Mouse (Mus musculus): ENCODE data around the gene Cchcr1.

The Cchcr1 gene

DNA sequence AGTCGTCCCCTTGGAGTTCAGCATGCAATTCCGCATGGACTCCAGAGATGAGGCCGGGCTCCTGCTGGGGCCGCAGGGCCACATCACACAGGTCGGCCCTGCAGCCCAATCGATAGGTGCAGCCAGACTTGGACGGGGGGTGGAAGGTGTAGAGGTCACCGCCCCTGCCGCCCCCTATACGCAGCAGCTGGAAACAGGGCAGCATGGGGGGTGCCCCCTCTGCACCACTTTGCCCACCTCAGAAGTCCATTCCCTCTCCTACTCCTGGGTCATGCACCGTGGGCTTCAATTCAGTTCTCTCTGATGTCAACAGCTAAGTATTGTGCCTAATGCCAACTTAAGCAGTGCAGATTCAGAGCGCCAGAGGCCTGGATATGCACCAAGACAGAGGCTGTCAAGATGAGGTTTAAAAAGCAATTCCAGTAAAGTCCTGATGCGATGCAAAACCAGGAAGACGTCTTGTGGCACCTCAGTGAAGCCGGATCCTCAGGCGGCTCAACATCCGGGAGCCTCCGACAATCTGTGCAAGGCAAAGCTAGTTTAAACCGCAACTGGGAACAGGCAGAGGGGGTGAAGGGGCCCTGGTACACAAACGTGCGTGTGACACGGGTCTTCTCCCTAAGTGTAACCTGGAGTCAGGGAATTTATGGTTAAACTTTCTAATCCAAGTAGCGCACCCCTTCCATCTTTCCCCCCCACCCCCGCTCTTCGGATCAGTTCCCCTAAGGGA is 824 bp upstream of the Cchcr1 start:
- DNase-seq = peak in 1 of 2 experiments; percentile 39

GRCm38 (mm10) chr17:35517526-35517925 is 626 bp downstream of the Cchcr1 start:
- DNase-seq = no peak

DNA sequence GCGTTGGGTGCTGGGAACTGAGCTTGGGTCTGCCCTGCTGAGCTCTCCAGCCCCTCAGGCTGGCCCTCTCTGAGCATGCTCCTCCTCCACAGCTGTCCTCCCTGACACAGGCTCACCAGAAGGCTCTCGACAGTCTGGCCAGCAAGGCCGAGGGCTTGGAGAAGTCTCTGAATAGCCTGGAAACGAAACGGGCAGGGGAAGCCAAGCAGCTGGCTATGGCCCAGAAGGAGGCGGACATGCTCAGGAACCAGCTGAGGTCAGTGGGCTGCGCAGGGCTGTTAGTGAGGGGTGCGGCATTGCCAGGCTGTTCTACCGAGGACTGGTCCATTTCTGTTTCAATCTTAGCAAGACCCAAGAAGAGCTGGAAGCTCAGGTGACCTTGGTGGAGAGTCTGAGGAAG is 7.5 kb downstream of the Cchcr1 start:
- no peak for DNase-seq

DNA sequence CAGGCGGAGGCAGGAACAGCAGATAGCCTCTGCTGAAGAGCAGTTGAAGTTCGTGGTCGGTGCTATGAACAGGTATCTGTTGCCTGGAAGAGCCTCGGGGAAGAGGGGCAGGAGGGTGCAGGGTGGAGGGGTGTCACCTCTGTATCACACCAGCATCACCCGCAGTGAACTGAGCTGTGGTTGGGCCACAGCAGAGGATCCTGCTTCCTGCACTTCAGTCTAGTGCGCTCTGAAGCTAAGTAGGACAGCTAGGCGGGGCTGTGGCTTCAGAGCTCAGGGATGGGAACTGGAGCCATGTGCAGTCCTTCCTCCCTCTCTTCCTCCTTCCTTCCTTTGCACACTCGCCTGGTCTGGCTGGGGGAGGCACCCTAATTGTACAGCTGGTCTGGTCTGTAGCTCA is 9.7 kb downstream of the Cchcr1 start:
- DNase-seq = no peak

- no peak for DNase-seq
Observed at GRCm38 (mm10) chr17:35532360-35532759, 15.5 kb downstream of the Cchcr1 start.

DNA sequence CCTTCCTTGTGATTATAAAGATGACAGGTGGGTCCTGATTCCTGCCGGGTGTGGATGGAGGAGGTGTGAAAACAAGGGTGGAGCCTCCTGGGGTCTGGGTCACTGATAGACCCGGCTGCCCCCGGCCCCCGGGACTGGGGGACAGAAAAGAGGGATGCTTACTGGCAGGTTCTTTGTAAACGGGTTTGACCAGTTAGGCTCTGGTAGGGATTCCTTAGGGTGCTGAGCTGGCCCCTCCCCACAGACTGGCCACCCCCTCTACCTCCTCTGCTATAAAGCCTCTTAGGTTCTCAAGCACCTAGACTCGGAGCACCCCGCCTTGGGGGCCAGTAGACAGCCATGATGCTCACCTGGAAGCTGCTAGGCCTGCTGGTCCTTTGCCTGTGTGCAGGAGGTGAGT is 16.0 kb downstream of the Cchcr1 start, which contains the start of gene Psors1c2:
TSS of gene Psors1c2 (plus strand) at position 301 of the 400 bp plus-strand sequence.
- DNase-seq = no peak

GRCm38 (mm10) chr17:35534343-35534742 is 17.4 kb downstream of the Cchcr1 start:
- DNase-seq = peak; percentile 84 to 89

DNA sequence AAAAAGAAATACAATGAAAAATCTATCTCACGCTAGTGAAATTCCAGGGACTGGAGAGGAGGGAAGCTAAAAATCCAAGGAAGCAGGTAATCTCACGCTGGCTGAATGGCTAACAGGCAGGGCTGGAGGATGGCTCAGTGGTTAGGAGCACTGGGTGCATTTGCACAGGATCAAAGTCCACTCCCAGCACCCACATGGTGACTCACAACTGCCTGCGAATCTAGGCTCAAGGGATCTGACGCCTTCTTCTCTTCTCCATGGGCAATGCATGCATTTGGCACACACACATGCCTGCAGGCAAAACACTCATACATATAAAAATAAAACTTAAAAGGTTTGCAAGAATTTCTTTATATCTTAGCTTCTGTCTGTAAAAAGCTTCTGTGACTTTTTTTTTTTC is 20.5 kb downstream of the Cchcr1 start:
- DNase-seq = no peak

DNA sequence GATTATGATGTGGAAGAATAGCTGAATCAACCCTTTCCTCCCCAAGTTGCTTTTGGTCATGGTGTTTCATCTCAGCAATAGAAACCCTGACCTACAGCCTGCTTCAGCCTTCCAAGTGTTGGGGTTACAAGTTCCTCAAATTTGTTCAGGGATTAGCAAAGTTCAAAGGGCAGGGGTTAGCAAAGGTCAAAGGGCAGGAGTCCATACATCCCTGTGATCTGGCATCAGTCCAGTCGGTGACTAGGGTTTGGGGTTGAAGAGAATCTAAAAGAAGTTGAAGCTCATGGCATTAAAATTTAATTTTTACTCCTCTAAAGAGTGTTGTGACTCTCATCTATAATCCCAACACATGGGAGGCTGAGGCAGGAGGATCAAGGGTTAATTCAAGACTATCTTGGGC is 21.6 kb downstream of the Cchcr1 start:
- no peak for DNase-seq

DNA sequence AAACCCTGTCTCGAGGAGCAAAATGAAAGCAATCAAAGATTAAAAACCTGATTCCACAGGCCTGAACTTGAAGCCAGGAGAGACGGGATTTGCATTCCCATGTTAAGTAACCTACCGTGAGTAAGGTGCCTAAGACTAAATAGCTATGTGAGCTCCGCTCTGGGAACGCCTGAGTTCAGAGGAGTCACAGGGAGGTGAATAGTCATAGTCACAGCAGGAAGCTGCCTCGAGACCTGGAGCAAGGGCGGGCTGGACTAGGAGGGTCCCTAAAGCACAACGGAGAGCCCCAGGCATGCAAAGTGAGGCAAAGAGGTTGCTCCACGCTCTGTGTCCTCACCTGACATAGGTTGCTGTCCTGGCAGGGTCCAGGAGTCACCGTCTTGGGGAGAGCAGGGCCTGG is 22.6 kb downstream of the Cchcr1 start:
- DNase-seq = no peak

DNA sequence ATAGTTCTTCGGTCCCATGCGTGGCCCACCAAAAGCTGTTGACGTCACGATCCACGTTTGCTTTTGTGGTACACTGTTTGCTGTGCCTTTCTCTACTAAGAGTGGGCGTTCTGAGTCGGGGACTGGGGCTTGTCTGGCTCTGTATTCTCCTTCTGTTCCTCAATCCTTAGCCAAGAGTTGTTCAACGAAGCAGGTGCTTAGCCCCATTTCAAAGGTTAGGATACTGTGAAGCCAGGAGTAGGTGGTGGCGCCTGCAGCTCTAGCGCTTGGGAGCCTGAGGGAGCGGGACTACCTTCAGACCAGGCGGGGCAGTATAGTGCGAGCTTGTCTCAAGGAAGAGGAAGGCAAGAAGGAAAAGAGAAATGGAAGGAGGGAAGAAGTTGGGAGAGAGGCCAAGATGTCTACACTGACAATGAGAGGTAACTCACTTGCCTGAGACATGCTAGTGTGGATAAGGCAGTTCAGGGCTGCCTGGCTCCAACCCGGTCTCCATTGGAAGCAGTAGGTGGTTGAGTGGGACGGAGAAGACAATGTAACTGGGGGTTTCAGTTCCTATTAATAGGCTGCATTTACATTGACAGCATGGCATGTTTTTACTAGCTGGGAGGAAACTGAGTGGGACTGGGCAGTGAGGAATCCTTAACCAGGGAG is 26.0 kb downstream of the Cchcr1 start:
- DNase-seq = no peak

GRCm38 (mm10) chr17:35543412-35543861 is 26.5 kb downstream of the Cchcr1 start:
- no peak for DNase-seq

GRCm38 (mm10) chr17:35544001-35544400 is 27.1 kb downstream of the Cchcr1 start:
- DNase-seq = no peak

- DNase-seq = peak; percentile 80 to 81
Observed at GRCm38 (mm10) chr17:35544680-35545079, 27.8 kb downstream of the Cchcr1 start.

DNA sequence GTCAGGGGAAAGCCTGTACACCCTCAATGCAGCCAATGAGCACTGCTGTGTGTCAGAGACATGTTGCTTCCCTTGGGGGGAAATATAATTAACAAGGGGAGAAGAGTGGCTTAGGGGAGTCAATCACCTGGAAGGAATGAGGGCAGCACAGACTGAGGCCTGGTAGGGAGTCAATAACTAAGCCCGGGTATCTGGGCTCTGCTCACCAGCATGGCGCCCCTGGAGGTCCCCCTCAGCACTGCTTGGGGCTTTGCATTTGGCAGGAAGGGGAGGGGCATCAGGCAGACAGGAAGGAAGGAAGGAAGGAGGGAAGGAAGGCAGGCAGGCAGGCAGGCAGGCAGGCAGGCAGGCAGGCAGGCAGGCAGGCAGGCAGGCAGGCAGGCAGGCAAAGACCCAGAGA is 30.6 kb downstream of the Cchcr1 start:
- DNase-seq = no peak

- DNase-seq = no peak
Observed at GRCm38 (mm10) chr17:35548636-35549035, 31.7 kb downstream of the Cchcr1 start.

- peak; percentile 94 to 95 for DNase-seq
Observed at GRCm38 (mm10) chr17:35549437-35550142, 32.7 kb downstream of the Cchcr1 start.

DNA sequence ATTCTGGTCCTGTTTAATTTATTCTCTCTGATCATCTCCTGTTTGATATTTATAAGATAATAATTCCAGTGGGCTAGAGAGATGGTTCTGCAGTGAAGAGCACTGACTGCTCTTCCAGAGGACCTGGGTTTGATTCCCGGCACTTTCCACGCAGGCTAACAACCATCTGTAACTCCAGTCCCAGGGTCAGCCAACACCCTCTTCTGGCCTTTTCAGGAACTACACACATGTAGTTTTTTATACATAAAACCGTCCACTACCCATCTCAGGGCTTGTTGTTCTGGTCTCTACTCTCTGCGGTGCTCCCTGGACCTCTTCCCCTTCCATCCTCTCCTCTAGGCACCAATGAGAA is 33.2 kb downstream of the Cchcr1 start:
- no peak for DNase-seq

GRCm38 (mm10) chr17:35550871-35551270 is 34.0 kb downstream of the Cchcr1 start:
- DNase-seq = no peak

DNA sequence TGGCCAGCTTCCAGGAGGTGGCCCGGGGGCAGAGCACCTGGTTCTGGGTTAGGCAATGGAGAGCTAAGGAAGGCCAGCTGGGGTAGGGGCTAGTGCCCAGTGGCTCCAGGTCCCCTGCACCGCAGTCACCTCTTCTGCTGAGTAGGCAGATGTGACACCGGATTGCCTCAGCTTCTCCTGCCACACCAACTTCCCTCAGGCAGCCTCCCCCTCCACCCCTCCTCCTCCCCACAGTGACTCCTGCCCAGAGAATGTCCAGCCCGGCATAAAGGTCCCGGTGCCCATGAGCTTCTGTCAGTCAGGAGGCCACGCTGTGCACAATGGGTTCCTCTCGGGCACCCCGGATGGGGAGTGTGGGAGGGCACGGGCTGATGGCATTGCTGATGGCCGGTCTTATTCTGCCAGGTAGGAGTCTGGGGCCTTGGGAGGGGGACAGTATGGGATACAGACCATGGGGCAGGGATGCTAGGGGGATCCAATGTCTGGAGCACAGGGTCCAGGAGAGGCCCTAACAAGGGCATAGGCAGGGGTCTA is 35.0 kb downstream of the Cchcr1 start, which contains the start of gene Cdsn:
TSS of gene Cdsn (plus strand) at position 248 of the 534 bp plus-strand sequence.
- no peak for DNase-seq

- no peak for DNase-seq
Observed at GRCm38 (mm10) chr17:35554321-35554720, 37.4 kb downstream of the Cchcr1 start.

GRCm38 (mm10) chr17:35554761-35555397 is 38.0 kb downstream of the Cchcr1 start:
- no peak for DNase-seq

DNA sequence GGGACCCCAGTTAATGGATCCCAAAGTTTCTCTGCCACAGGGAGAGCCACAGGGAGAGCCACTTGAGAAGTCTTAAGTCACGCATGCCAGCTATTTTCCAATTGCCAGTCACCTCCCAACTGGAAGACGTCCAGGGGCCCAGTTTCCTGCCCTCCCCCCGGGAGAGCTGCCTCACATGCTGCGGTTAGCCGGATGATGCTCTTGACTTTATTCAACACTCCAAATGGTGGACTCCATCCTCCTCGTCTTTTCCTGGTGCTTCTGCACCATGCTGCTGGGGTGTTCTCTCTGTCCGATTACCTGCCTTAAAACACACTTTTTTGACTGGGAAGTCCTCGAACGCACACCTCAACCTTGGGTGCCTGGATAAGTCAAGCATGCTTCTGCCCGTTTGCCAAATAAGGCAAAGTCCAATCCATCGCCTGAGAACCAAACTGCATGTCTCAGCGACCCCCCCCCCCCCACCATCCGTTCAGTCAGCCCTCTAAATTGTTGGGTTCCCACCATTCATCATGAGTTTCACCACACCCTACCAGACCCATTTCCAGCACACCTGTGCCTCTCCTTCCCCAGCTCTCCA is 39.4 kb downstream of the Cchcr1 start:
- DNase-seq = no peak

Data from cerebellum, postnatal 25 days (tissue).